Mouse (Mus musculus) testis, adult 2 months (tissue): ENCODE results near the gene Svip.

Experiments used
- CTCF ChIP-seq: fragments of 200-500 bp; IDR thresholded peaks from 2 replicates; pipeline ENCODE4 v1.5.1; 2012; ENCODE audit warnings: low read depth, mild to moderate bottlenecking, inconsistent platforms, low read length, moderate library complexity; ENCODE audit not compliant: control insufficient read depth, insufficient read depth, insufficient replicate concordance
- POLR2A ChIP-seq: fragments of 200-500 bp; IDR thresholded peaks from 2 replicates; pipeline ENCODE4 v1.6.1; 2012; ENCODE audit warnings: low read depth, mild to moderate bottlenecking, inconsistent platforms, low read length, moderate library complexity; ENCODE audit not compliant: control insufficient read depth

DNA sequence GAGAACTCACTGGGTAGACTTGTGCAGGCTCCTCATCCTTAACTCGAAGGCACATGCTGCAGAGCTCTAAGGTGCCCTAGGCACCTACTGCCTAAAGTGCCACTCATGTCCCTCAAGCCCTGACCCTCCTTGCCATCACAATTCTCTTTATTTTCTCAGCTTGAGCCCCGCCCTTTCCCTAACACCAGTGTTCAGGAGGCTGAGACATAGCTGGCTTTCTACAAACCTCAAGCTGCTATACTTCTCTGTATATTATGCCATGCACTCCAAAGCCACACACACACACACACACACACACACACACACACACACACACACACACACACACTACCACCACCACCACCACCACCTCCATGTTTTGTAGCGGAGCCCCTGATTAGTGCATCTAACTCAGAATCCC, 9.8 kb upstream of the Svip start, which contains the start of gene 1700015G11Rik:
- TF ChIP-seq CTCF (no peak), POLR2A (peak; percentile 52; the same call in 1 of the 2 replicates)
